Mouse (Mus musculus) lung, adult 2 months (tissue): ENCODE results near the gene Senp2.

Experiments used
- CTCF ChIP-seq: fragments of 200-500 bp; IDR thresholded peaks from 2 replicates; pipeline ENCODE4 v1.5.1; 2011; ENCODE audit warnings: mild to moderate bottlenecking, low read length, control low read depth; ENCODE audit not compliant: insufficient read depth
- POLR2A ChIP-seq: fragments of 200-500 bp; IDR thresholded peaks from 2 replicates; pipeline ENCODE4 v1.6.1; 2011; ENCODE audit warnings: low read depth, mild to moderate bottlenecking, control low read depth, low read length, borderline replicate concordance; ENCODE audit errors: extremely low read depth

DNA sequence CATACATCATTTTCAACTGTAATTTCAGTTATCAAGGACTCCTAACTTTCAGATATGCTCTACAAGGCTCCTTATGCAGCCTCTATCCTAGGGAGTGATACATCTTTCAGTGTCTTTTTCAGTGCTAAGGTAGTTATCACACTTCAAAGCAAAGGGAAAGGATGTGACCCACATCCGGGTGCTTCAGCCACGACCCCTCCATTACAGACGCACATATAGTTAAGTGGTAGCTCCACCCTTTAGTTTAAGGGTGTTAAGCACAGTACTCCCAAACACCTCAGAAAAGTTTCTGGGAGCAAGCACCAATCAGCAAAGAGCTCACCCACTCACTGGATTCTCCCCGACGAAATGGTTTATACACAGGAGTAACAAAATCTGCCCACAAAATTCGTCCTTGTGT lies 65.8 kb downstream of the Senp2 start:
- TF ChIP-seq CTCF (no peak), POLR2A (no peak)
